9 mouse cellular contexts compared by ENCODE assay signal in the genomic region with DNA sequence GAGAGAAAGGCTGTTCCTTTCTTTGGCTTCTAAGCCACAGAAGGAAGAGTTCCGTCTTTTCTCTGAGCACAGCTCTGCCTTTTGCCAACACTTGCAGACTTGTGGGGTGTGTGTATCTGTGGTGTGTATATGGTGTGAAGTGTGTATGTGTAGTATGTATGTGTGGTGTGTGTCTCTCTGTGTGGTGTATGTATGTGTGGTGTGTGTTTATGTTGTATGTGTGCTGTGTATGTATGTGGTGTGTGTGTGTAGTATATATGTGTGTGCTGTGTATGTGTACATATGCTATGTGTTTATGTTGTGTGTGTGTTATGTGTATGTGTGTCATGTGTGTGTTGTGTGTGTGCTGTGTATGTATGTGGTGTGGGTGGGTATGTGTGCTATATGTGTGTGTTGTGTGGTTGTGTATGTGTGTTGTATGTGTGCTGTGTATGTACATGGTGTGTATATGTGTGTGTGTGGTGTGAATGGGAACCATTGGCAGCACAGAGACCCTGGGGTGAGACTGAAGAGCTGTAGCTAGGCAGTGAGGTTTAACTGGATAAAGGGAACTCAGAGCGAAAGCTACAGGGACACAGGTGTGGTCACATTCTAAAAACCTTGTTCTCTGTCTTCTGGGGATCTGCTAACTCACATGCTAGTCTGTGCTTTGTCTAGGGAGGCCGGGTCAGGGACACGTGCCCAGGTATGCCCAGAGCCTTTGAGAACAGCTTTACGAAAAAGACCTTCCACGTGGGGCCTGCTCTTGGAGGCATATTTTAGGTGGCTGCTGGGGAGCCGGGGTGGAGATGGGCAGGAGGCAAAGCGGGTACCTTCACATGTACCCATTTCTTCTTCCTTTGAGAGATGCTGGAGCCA. TPM values are rescaled to one million over a fixed set of nuclear protein-coding genes. Genes with fewer than 3 reads are reported as not detected.
DNase-seq lines count a peak whose midpoint lies in the region; ATAC-seq lines count a peak whose summit lies in the region.
"Had no signal": no experiment of that assay in that cellular context is flagged by ENCODE, and none has a peak within 500 bp of the region (broad histone marks: within the 10 kb centered on the region; RNA-seq: fewer than 3 reads in every experiment).

No protein-coding gene starts in this region.

- H3K9me3 ChIP-seq in forebrain, embryonic 11.5 days (ENCODE audit: control insufficient read depth, low read length), result no peaks in the 10 kb centered on the region
- no peaks in the 10 kb centered on the region for H3K9me3 ChIP-seq in forebrain, embryonic 10.5 days
- H3K9me3 ChIP-seq in midbrain, embryonic 11.5 days (ENCODE audit: control insufficient read depth, low read length), result no peaks in the 10 kb centered on the region
- H3K9me3 ChIP-seq in midbrain, embryonic 10.5 days (replicated peaks), result no peaks in the 10 kb centered on the region
- no peaks in the 10 kb centered on the region for H3K9me3 ChIP-seq in hindbrain, embryonic 13.5 days
- H3K9me3 ChIP-seq: heart, embryonic 12.5 days had no signal

- 67% methylated on average over 8 of the region's 8 CpGs for WGBS in forebrain, embryonic 11.5 days
- 71% methylated on average over 8 of the region's 8 CpGs for WGBS in forebrain, embryonic 10.5 days
- WGBS in midbrain, embryonic 11.5 days, result 70% methylated on average over 8 of the region's 8 CpGs
- WGBS in midbrain, embryonic 10.5 days, result 69% methylated on average over 8 of the region's 8 CpGs
- WGBS in hindbrain, embryonic 13.5 days, result 67% methylated on average over 8 of the region's 8 CpGs

- no peak overlapping the region for H3K4me2 ChIP-seq in forebrain, embryonic 11.5 days (ENCODE audit: low read depth, low read length, severe bottlenecking)
- H3K4me2 ChIP-seq in midbrain, embryonic 11.5 days, result no peak overlapping the region
- no peak overlapping the region for H3K4me2 ChIP-seq in hindbrain, embryonic 13.5 days
- H3K4me2 ChIP-seq: heart, embryonic 12.5 days had no signal

- DNase-seq in forebrain, embryonic 11.5 days (ENCODE audit: low spot score), result no peak
- no peak for DNase-seq in forebrain, embryonic 10.5 days (ENCODE audit: extremely low spot score, low spot score)
- no peak for DNase-seq in midbrain, embryonic 11.5 days (ENCODE audit: low spot score, missing footprints)
- no peak for DNase-seq in midbrain, embryonic 10.5 days (ENCODE audit: low spot score)
- DNase-seq in naive thymus-derived CD4-positive, alpha-beta T cell, adult 2 months (ENCODE audit: low read depth), result peak; percentile 16
- DNase-seq in retina, postnatal 1 day, result no peak
- DNase-seq in thymus, postnatal 25 days, result no peak

- no peaks in the 10 kb centered on the region for H3K36me3 ChIP-seq in forebrain, embryonic 11.5 days (ENCODE audit: control insufficient read depth, insufficient read depth, low read length)
- H3K36me3 ChIP-seq in forebrain, embryonic 10.5 days (replicated peaks), result peaks cover 18% of the 10 kb centered on the region
- no peaks in the 10 kb centered on the region for H3K36me3 ChIP-seq in midbrain, embryonic 11.5 days (ENCODE audit: control insufficient read depth, insufficient read depth, low read length)
- peaks cover 25% of the 10 kb centered on the region; the same call in 1 of the 2 replicates for H3K36me3 ChIP-seq in midbrain, embryonic 10.5 days
- H3K36me3 ChIP-seq in hindbrain, embryonic 13.5 days, result peaks cover 53% of the 10 kb centered on the region

- H3K4me3 ChIP-seq in forebrain, embryonic 11.5 days (ENCODE audit: low read depth, low read length), result no peak overlapping the region
- no peak overlapping the region for H3K4me3 ChIP-seq in forebrain, embryonic 10.5 days
- no peak overlapping the region for H3K4me3 ChIP-seq in midbrain, embryonic 11.5 days (ENCODE audit: low read depth, low read length)
- no peak overlapping the region for H3K4me3 ChIP-seq in midbrain, embryonic 10.5 days
- H3K4me3 ChIP-seq in hindbrain, embryonic 13.5 days, result no peak overlapping the region
- H3K4me3 ChIP-seq: heart, embryonic 12.5 days had no signal

- no peaks in the 10 kb centered on the region for H3K4me1 ChIP-seq in forebrain, embryonic 11.5 days (replicated peaks; ENCODE audit: control insufficient read depth, insufficient read depth, low read length)
- H3K4me1 ChIP-seq in forebrain, embryonic 10.5 days, result no peaks in the 10 kb centered on the region
- no peaks in the 10 kb centered on the region for H3K4me1 ChIP-seq in midbrain, embryonic 11.5 days (ENCODE audit: control insufficient read depth, insufficient read depth, low read length)
- H3K4me1 ChIP-seq in midbrain, embryonic 10.5 days, result 0 out of 2 replicates have a peak, but pooled peaks cover under 1% of the 10 kb centered on the region
- 0 out of 2 replicates have a peak, but pooled peaks cover 2% of the 10 kb centered on the region for H3K4me1 ChIP-seq in hindbrain, embryonic 13.5 days (replicated peaks)
- H3K4me1 ChIP-seq: heart, embryonic 12.5 days had no signal

- H3K27ac ChIP-seq in forebrain, embryonic 11.5 days (ENCODE audit: low read depth, low read length), result no peak overlapping the region
- H3K27ac ChIP-seq in forebrain, embryonic 10.5 days, result no peak overlapping the region
- H3K27ac ChIP-seq in midbrain, embryonic 11.5 days (ENCODE audit: low read depth, low read length), result no peak overlapping the region
- H3K27ac ChIP-seq in midbrain, embryonic 10.5 days (replicated peaks), result no peak overlapping the region
- no peak overlapping the region for H3K27ac ChIP-seq in hindbrain, embryonic 13.5 days

- ATAC-seq in forebrain, embryonic 11.5 days (replicated peaks; ENCODE audit: low FRiP score), result peak; percentile 24; the same call in 1 of the 2 replicates
- ATAC-seq in midbrain, embryonic 11.5 days (ENCODE audit: low FRiP score), result peak; percentile 33; the same call in 1 of the 2 replicates
- ATAC-seq in hindbrain, embryonic 13.5 days (ENCODE audit: low FRiP score), result 0 out of 2 replicates have a peak, but pooled peaks have one; percentile 24

- H3K27me3 ChIP-seq in forebrain, embryonic 11.5 days (ENCODE audit: control insufficient read depth, insufficient read depth, low read length), result no peaks in the 10 kb centered on the region
- no peaks in the 10 kb centered on the region for H3K27me3 ChIP-seq in forebrain, embryonic 10.5 days (ENCODE audit: poor library complexity, severe bottlenecking)
- H3K27me3 ChIP-seq in midbrain, embryonic 11.5 days (ENCODE audit: control insufficient read depth, insufficient read depth, low read length), result no peaks in the 10 kb centered on the region
- no peaks in the 10 kb centered on the region for H3K27me3 ChIP-seq in midbrain, embryonic 10.5 days (ENCODE audit: low read depth, poor library complexity, severe bottlenecking)
- no peaks in the 10 kb centered on the region for H3K27me3 ChIP-seq in hindbrain, embryonic 13.5 days
- H3K27me3 ChIP-seq: heart, embryonic 12.5 days had no signal

- H3K9ac ChIP-seq in forebrain, embryonic 11.5 days (ENCODE audit: low read length), result no peak overlapping the region
- no peak overlapping the region for H3K9ac ChIP-seq in midbrain, embryonic 11.5 days (ENCODE audit: low read length)
- no peak overlapping the region for H3K9ac ChIP-seq in hindbrain, embryonic 13.5 days
- H3K9ac ChIP-seq: heart, embryonic 12.5 days had no signal

RNA-seq across cellular contexts. Expression of a gene that starts 54.5 kb away (rescaled TPM):
- polyA plus RNA-seq in forebrain, embryonic 11.5 days (2014; fragmentation: Nextera tagmentation; extraction: Ambion mirVana), result 15.0 and 16.0 TPM in 2 replicates
- 17.3 and 19.3 TPM in 2 replicates for polyA plus RNA-seq in forebrain, embryonic 10.5 days (2016; fragmentation: Nextera tagmentation; extraction: Ambion mirVana)
- polyA plus RNA-seq in midbrain, embryonic 11.5 days (2014; fragmentation: Nextera tagmentation; extraction: Ambion mirVana), result 16.3 and 17.6 TPM in 2 replicates
- polyA plus RNA-seq in midbrain, embryonic 10.5 days (2016; fragmentation: Nextera tagmentation; extraction: Ambion mirVana), result 15.4 and 16.6 TPM in 2 replicates
- polyA plus RNA-seq in hindbrain, embryonic 13.5 days (2015; fragmentation: Nextera tagmentation; extraction: Ambion mirVana), result 30.5 and 31.6 TPM in 2 replicates
